16 mouse cellular contexts compared by ENCODE assay signal in the genomic region with DNA sequence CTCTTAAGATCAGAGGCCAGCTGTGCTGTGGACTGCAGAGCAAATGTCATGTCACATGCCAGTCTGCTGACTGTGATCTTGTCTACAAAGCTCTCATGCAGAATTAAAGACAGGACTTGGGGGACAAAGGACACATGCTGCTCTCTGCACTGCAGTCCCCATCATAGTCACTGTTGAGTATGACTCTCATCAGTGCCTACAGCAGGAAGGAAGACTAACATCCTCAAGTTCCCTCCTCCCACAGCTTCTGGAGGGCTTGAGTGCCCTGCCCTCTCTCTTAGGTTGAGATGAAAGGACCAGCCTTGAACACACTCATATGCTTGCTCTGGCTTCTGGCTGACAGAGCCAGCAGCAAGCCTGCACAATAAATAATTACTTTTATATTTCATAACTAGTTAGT. TPM values are rescaled to one million over a fixed set of nuclear protein-coding genes. Genes with fewer than 3 reads are reported as not detected.
DNase-seq lines count a peak whose midpoint lies in the region; ATAC-seq lines count a peak whose summit lies in the region.
"Had no signal": no experiment of that assay in that cellular context is flagged by ENCODE, and none has a peak within 500 bp of the region (broad histone marks: within the 10 kb centered on the region; RNA-seq: fewer than 3 reads in every experiment).

No protein-coding gene starts in this region.

- ATAC-seq in intestine, embryonic 16.5 days: peak; percentile 7; the same call in 1 of the 2 replicates
- ATAC-seq in intestine, embryonic 15.5 days: no peak
- ATAC-seq: CD4-positive, CD25-positive, alpha-beta regulatory T cell, adult 4 months; forebrain, embryonic 15.5 days; hindbrain, embryonic 16.5 days had no signal

- no peak overlapping the region for H3K27ac ChIP-seq in intestine, embryonic 16.5 days (ENCODE audit: low read length)
- no peak overlapping the region for H3K27ac ChIP-seq in intestine, embryonic 15.5 days
- H3K27ac ChIP-seq in embryonic facial prominence, embryonic 10.5 days (replicated peaks): no peak overlapping the region
- no peak overlapping the region for H3K27ac ChIP-seq in limb, embryonic 10.5 days
- H3K27ac ChIP-seq in forebrain, embryonic 10.5 days: no peak overlapping the region
- H3K27ac ChIP-seq: embryonic facial prominence, embryonic 12.5 days; embryonic facial prominence, embryonic 15.5 days; forebrain, embryonic 12.5 days; forebrain, embryonic 15.5 days; gastrocnemius, adult 2 months; hindbrain, embryonic 10.5 days; hindbrain, embryonic 13.5 days had no signal

- no peaks in the 10 kb centered on the region for H3K27me3 ChIP-seq in intestine, embryonic 16.5 days (replicated peaks; ENCODE audit: control insufficient read depth, insufficient read depth, low read length)
- no peaks in the 10 kb centered on the region for H3K27me3 ChIP-seq in intestine, embryonic 15.5 days (replicated peaks)
- H3K27me3 ChIP-seq in embryonic facial prominence, embryonic 10.5 days (replicated peaks; ENCODE audit: low read depth, poor library complexity, severe bottlenecking): no peaks in the 10 kb centered on the region
- H3K27me3 ChIP-seq in limb, embryonic 10.5 days (ENCODE audit: low read depth, poor library complexity, severe bottlenecking): no peaks in the 10 kb centered on the region
- H3K27me3 ChIP-seq in forebrain, embryonic 10.5 days (ENCODE audit: poor library complexity, severe bottlenecking): no peaks in the 10 kb centered on the region
- H3K27me3 ChIP-seq: embryonic facial prominence, embryonic 12.5 days; embryonic facial prominence, embryonic 15.5 days; forebrain, embryonic 12.5 days; forebrain, embryonic 15.5 days; hindbrain, embryonic 13.5 days had no signal

- H3K4me2 ChIP-seq in intestine, embryonic 16.5 days (ENCODE audit: low read depth, low read length): no peak overlapping the region
- H3K4me2 ChIP-seq in intestine, embryonic 15.5 days (replicated peaks): no peak overlapping the region
- H3K4me2 ChIP-seq: embryonic facial prominence, embryonic 12.5 days; embryonic facial prominence, embryonic 15.5 days; forebrain, embryonic 12.5 days; forebrain, embryonic 15.5 days; heart, embryonic 11.5 days; hindbrain, embryonic 13.5 days had no signal

- DNase-seq in embryonic facial prominence, embryonic 10.5 days (ENCODE audit: low spot score): peak; percentile 5
- DNase-seq in limb, embryonic 10.5 days (ENCODE audit: low spot score): peak; percentile 21
- DNase-seq in forebrain, embryonic 10.5 days (ENCODE audit: extremely low spot score, low spot score): no peak
- DNase-seq in frontal cortex, postnatal 14 days (ENCODE audit: low spot score in 2 of 2): no peak

- no peaks in the 10 kb centered on the region for H3K36me3 ChIP-seq in intestine, embryonic 16.5 days (ENCODE audit: control insufficient read depth, insufficient read depth, low read length)
- H3K36me3 ChIP-seq in intestine, embryonic 15.5 days: no peaks in the 10 kb centered on the region
- peaks cover 17% of the 10 kb centered on the region for H3K36me3 ChIP-seq in embryonic facial prominence, embryonic 10.5 days (replicated peaks)
- H3K36me3 ChIP-seq in limb, embryonic 10.5 days: peaks cover 9% of the 10 kb centered on the region; the same call in 1 of the 2 replicates
- H3K36me3 ChIP-seq in forebrain, embryonic 10.5 days (replicated peaks): no peaks in the 10 kb centered on the region; the same call in 1 of the 2 replicates
- H3K36me3 ChIP-seq: forebrain, embryonic 12.5 days; forebrain, embryonic 15.5 days; hindbrain, embryonic 10.5 days; hindbrain, embryonic 13.5 days had no signal

- no peaks in the 10 kb centered on the region; the same call in 1 of the 2 replicates for H3K4me1 ChIP-seq in intestine, embryonic 16.5 days (ENCODE audit: control insufficient read depth, insufficient read depth, low read length)
- no peaks in the 10 kb centered on the region for H3K4me1 ChIP-seq in intestine, embryonic 15.5 days (replicated peaks)
- no peaks in the 10 kb centered on the region for H3K4me1 ChIP-seq in embryonic facial prominence, embryonic 10.5 days
- H3K4me1 ChIP-seq in limb, embryonic 10.5 days: no peaks in the 10 kb centered on the region
- H3K4me1 ChIP-seq in forebrain, embryonic 10.5 days: no peaks in the 10 kb centered on the region
- H3K4me1 ChIP-seq: embryonic facial prominence, embryonic 12.5 days; forebrain, embryonic 12.5 days; forebrain, embryonic 15.5 days; hindbrain, embryonic 10.5 days; hindbrain, embryonic 13.5 days had no signal

- H3K4me3 ChIP-seq in intestine, embryonic 16.5 days (ENCODE audit: low read length): no peak overlapping the region
- H3K4me3 ChIP-seq in intestine, embryonic 15.5 days (replicated peaks): no peak overlapping the region
- no peak overlapping the region for H3K4me3 ChIP-seq in embryonic facial prominence, embryonic 10.5 days
- H3K4me3 ChIP-seq in limb, embryonic 10.5 days: no peak overlapping the region
- no peak overlapping the region for H3K4me3 ChIP-seq in forebrain, embryonic 10.5 days
- H3K4me3 ChIP-seq: embryonic facial prominence, embryonic 12.5 days; embryonic facial prominence, embryonic 15.5 days; forebrain, embryonic 12.5 days; forebrain, embryonic 15.5 days; gastrocnemius, adult 2 months; hindbrain, embryonic 10.5 days; hindbrain, embryonic 13.5 days had no signal

- no peaks in the 10 kb centered on the region for H3K9me3 ChIP-seq in intestine, embryonic 16.5 days (ENCODE audit: control insufficient read depth, low read length)
- H3K9me3 ChIP-seq in intestine, embryonic 15.5 days: no peaks in the 10 kb centered on the region
- no peaks in the 10 kb centered on the region for H3K9me3 ChIP-seq in embryonic facial prominence, embryonic 10.5 days
- no peaks in the 10 kb centered on the region for H3K9me3 ChIP-seq in limb, embryonic 10.5 days (replicated peaks)
- H3K9me3 ChIP-seq in forebrain, embryonic 10.5 days: peaks cover 5% of the 10 kb centered on the region; the same call in 1 of the 2 replicates
- H3K9me3 ChIP-seq: embryonic facial prominence, embryonic 12.5 days; embryonic facial prominence, embryonic 15.5 days; forebrain, embryonic 12.5 days; forebrain, embryonic 15.5 days; hindbrain, embryonic 10.5 days; hindbrain, embryonic 13.5 days had no signal

- H3K9ac ChIP-seq in intestine, embryonic 16.5 days (ENCODE audit: low read depth, low read length): no peak overlapping the region
- H3K9ac ChIP-seq in intestine, embryonic 15.5 days: no peak overlapping the region
- H3K9ac ChIP-seq: embryonic facial prominence, embryonic 12.5 days; embryonic facial prominence, embryonic 15.5 days; forebrain, embryonic 12.5 days; forebrain, embryonic 15.5 days; hindbrain, embryonic 13.5 days had no signal

RNA-seq across cellular contexts. Expression of a gene that starts 19.6 kb away (rescaled TPM):
- 31.4 and 34.8 TPM in 2 replicates for polyA plus RNA-seq in intestine, embryonic 16.5 days (2015; fragmentation: Nextera tagmentation; extraction: Ambion mirVana)
- polyA plus RNA-seq in intestine, embryonic 15.5 days (2015; fragmentation: Nextera tagmentation; extraction: Ambion mirVana): 37.5 and 38.9 TPM in 2 replicates
- polyA plus RNA-seq in embryonic facial prominence, embryonic 10.5 days (2016; fragmentation: Nextera tagmentation; extraction: Ambion mirVana): 68.6 and 69.6 TPM in 2 replicates
- 67.6 and 77.9 TPM in 2 replicates for polyA plus RNA-seq in limb, embryonic 10.5 days (2016; fragmentation: Nextera tagmentation; extraction: Ambion mirVana)
- 55.2 and 57.2 TPM in 2 replicates for polyA plus RNA-seq in forebrain, embryonic 10.5 days (2016; fragmentation: Nextera tagmentation; extraction: Ambion mirVana)

RNA-seq across cellular contexts. Expression of a gene that starts 21.5 kb away (rescaled TPM):
- polyA plus RNA-seq in intestine, embryonic 16.5 days (2015; fragmentation: Nextera tagmentation; extraction: Ambion mirVana): 24.1 and 28.2 TPM in 2 replicates
- 20.0 and 21.6 TPM in 2 replicates for polyA plus RNA-seq in intestine, embryonic 15.5 days (2015; fragmentation: Nextera tagmentation; extraction: Ambion mirVana)
- 31.5 and 31.8 TPM in 2 replicates for polyA plus RNA-seq in embryonic facial prominence, embryonic 10.5 days (2016; fragmentation: Nextera tagmentation; extraction: Ambion mirVana)
- polyA plus RNA-seq in limb, embryonic 10.5 days (2016; fragmentation: Nextera tagmentation; extraction: Ambion mirVana): 24.7 and 32.9 TPM in 2 replicates
- polyA plus RNA-seq in forebrain, embryonic 10.5 days (2016; fragmentation: Nextera tagmentation; extraction: Ambion mirVana): 20.8 and 23.2 TPM in 2 replicates

RNA-seq across cellular contexts. Expression of a gene that starts 59.5 kb away (rescaled TPM):
- 0.34 and 0.36 TPM in 2 replicates for polyA plus RNA-seq in intestine, embryonic 16.5 days (2015; fragmentation: Nextera tagmentation; extraction: Ambion mirVana)
- 0.33 and 0.46 TPM in 2 replicates for polyA plus RNA-seq in intestine, embryonic 15.5 days (2015; fragmentation: Nextera tagmentation; extraction: Ambion mirVana)
- polyA plus RNA-seq in embryonic facial prominence, embryonic 10.5 days (2016; fragmentation: Nextera tagmentation; extraction: Ambion mirVana): 2.6 and 2.8 TPM in 2 replicates
- polyA plus RNA-seq in limb, embryonic 10.5 days (2016; fragmentation: Nextera tagmentation; extraction: Ambion mirVana): 0.53 and 0.95 TPM in 2 replicates
- polyA plus RNA-seq in forebrain, embryonic 10.5 days (2016; fragmentation: Nextera tagmentation; extraction: Ambion mirVana): 2.5 and 3.0 TPM in 2 replicates
- polyA plus RNA-seq: CD4-positive, CD25-positive, alpha-beta regulatory T cell, adult 4 months had no signal

Comparison
In these comparisons a context has a peak if more than half of its experiments do, and no peak if none do; other contexts are left out.
1. DNase-seq: peak in embryonic facial prominence, embryonic 10.5 days (single experiment) and limb, embryonic 10.5 days (single experiment); none in forebrain, embryonic 10.5 days (single experiment) and frontal cortex, postnatal 14 days (0 of 2).